Mouse (Mus musculus) thymus, postnatal 4 days (tissue): ENCODE results near the gene Nebl.
A peak's percentile ranks its signal among the peaks of the same experiment; 100 is the strongest.

Source experiments
- DNase-seq: peaks from one replicate; pipeline ENCODE4 v3.0.0; 2021

Nebl gene

DNA sequence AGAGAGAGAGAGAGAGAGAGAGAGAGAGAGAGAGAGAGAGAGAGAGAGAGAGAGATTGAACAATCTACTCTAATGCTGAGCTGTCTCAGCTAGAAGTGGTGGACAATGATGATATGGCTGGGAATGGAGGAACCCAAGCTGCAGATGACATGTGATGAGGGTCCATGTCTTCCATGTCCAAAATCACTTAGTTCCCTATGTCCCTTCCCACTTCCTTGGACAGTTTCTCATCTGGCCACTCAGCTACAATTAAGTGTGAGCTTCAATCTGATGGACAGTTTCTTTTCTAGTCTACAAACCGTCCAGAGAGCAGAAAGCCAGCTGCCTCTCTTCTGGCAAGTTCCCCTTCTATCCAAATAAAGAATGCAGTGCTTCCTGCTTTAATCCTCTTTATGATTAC, 221.3 kb downstream of the Nebl start:
- DNase-seq = no peak

DNA sequence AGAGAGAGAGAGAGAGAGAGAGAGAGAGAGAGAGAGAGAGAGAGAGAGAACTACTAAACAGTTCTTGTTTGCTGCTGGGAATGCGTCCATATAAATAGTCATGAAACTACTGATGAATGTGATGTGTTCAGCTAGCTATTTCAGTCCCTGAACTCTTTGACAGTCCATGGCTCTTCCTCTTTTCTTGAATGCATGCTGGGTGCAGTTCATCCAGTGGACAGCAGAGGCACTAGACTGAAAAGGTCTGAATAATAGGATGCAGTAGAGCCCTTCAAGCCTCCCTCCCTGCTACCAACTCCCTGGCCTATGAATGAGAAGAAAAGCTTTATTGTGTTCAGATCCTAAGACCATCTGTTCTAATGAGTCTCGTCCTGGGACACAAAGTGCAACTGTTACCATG, 223.9 kb downstream of the Nebl start:
- peak; percentile 35 for DNase-seq

DNA sequence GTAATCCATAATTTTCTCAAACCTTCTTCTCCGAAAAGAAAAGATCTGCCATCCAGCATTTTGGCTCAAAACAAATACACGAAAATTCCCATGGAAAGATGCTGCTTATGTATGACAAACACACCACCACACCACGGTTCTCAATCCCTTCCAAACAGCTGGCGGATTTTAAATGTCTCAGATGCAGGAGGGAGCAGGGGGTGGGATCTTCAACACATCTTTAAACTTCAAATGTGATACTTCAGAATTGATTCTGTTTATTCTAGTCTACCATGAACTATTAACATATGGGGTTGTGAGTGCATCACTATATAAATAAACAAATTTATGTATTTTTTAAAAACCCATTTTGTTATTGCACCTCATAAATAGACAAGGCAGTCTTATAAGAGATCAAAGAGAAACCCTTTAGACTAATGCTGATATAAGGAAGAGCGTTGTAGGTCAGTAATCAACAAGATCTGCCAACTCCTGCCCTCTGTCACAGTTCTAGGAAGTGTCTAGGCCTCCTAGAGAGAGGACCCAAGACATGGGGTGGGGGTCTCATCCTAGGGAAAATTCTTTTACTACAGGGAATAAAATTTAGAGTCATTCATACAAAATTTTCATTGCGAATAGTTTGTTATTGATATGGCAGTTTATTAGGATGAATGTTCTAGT, 227.0 kb downstream of the Nebl start:
- DNase-seq = no peak

DNA sequence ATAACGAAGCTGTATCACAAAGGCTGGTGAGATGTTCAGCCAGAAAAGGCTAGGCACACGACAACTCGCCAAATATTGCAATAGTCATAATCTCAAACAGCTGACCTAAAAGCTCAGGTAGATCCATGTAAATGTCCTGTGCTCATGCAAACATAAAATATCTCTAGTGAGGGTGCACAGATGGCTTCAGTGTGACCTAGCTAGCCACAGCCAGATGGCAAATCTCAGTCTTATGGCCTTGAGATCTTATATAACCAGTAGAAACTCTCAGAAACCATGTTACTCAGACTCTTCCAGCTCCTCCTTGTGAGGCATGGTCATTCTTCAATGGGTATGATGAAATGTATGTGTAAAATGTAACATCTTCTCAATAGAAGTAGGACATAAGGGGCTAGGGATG, 230.2 kb downstream of the Nebl start:
- no peak for DNase-seq

DNA sequence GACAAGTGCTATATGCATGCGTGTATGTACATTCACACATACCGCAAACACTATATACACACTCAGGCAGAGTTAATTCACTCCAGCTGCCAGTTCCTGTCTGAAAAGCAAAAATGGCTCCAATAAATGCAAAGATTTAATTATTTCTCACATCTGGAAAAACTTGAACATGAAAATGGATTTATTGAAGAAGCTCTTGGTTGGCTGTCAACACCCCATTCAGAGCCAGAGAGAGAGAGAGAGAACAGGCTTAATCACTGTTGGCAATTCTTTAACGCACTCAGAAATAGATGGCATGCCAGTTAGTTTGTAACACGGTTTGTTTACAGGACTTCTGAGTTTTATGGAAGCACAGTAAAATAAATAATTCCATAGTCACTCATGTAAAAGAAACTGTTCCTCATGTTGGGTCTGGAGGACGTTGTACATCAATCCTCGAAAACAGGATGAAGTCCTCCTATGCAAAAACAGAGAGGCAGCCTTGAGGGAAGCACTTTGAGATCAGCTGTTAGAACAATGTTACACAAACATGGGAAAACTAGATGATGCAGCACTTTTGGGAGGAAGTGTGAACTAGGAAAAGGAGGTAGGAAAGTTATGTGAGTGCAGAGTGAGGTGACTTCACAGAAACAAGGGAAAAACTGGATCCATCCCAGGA, 265.6 kb downstream of the Nebl start:
- no peak for DNase-seq

DNA sequence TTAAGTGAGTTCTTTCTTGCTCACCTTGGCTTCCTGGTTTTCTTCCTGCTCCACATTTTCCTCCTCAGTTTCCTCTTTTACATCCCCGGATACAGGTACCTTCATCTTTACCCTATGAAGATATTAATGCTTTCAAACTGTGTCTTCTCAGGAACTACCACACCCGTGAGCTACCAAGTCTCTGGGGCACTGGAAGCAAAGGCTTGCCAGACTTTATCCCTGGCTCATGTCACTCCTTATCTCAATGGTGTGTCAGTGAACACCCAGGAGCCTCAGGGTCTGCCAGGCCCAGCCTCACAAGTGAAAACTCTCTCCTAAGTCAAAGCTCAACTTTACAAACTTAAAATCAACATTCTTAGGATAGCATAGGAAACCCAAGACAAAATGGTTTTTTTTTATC, 270.8 kb downstream of the Nebl start:
- no peak for DNase-seq

DNA sequence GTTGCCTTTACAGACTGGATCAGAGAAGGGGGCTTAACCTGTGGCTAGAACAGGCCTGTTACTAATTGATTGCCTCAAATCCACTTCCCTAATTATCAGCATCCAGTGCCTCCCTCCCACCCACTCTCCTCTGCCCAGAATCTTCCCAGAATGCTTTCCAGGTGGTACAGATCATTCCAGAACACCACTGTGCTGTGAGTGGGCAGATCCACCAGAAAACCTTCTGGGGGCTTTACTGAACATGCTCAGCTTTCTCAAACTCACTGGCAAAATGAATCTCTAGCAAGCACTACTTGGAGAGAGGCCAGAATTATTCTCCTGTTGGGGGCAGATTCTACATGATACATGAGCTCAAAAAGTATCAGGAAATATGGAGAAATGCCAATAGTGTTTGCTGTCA, 277.6 kb downstream of the Nebl start:
- DNase-seq = no peak

DNA sequence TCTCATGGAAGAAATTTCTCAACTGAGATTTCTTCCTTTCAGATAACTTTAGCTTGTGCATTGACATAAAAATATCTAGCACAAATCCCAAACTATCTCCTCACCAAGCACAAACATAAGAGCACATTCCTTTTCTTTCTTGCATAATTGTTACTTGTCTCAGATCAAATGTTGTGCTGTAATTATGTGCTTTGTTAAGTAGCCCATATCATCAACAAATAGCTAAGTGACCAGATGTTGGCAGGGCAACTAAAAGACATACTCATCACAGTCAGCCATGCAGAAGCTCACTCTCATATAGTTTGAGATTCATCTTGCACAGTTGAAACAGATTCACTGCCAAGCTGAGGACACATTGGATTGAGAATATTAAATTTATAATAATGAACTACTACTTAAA, 282.9 kb downstream of the Nebl start:
- no peak for DNase-seq

DNA sequence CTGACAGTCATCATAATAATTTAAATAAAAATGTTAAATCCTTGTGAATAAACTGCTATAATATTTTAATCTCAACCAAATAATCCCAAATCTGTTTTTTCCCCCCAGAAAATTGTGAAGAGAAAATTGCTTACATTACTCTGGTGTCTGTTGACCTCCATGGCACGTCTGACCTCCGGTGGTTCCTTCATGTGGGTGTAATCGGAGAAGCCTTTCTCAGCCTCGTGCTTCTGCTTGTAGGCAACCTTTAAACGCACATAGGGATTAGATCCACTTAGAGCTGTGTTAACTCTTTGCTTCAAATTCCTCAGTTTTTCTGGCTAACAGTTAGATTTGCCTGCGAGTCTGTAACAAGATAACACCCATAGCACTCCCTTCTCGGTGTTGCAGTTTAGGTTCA, 287.7 kb downstream of the Nebl start:
- DNase-seq = no peak

DNA sequence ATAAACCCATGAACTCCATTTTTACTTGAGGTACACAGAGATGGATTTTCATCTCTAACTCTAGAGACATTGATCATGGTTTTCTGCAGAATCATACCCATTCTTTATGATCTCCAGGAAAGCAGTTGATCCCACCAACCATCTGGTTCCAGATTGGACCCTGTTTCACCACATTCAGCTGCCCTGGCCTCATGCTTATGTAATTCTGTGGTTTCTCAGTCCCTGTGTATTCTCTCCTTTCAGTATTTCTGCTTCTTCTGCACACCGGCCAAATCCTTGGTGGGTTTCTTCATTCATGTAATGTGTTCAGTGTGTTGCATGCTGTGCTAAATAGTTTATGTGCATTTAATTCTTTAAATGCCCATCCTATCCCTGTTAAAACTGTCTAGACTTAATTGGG, 292.9 kb downstream of the Nebl start:
- DNase-seq = no peak

DNA sequence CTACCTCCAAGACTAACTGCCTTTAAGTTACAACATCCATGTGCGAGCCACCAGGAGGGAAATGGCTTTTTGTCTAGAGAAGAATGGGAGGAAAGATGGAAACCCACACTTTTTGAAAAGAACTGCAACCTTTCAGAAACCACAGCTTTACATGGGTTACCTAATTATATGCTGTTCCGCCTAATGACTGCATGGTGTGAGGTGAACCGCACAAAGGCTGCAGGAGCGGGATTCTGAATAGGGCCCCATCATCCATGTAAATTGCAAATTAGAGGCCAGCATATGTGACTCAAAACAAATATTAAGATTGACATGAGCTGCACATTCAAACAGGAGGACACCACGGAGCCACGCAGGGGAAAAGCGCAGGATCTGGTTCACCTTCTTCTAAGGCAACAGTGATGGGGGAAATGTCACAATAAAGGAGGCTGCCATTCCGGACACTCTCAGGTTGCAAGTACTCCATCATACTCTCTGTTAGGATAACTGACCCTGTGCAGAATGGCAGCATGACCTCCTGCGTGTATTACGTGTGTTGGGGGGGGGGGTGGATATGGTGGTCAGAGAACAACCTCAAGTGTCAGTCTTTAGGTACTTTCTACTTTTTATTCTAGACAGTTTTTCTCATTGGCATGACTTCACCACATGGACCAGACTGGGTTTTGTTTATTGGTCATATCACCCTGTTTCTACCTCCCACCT, 294.4 kb downstream of the Nebl start:
- no peak for DNase-seq

DNA sequence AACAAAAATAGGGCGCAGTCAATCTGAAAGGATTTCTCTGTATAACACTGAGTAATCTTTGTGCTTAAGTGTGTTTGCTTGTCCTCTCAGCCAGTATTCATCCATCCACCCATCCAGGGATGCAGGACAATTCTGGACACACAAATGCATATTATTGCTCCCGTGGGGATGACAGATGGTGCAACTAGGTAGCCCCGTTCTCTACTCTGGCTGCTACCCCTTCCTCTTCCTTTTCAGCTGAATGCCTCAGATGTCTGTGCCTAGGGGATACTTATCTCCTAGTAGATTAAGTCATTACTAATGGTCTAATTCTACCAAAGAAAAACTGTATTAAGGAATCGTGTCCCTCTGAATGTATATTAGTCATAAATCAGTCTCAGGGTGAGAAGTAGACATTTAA, 296.0 kb downstream of the Nebl start:
- DNase-seq = no peak

DNA sequence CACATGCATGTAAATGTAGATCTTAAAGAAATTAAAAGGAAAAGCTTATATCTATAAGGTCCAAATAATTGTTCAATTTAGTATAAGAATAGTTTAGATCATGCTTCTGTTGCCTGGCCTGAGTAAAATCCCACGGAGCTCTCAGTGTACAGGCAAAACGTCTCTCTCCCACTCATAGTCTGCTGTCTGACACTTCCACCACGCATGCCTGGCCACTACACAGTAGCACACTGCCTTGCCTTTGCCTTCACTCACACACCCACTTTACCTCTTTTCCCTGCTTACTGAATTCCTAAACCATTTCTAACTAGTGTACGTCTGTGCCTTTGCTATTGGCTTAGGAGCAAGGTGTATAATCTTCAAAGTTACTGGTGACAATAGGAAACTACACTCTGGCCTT, 302.2 kb downstream of the Nebl start:
- no peak for DNase-seq

DNA sequence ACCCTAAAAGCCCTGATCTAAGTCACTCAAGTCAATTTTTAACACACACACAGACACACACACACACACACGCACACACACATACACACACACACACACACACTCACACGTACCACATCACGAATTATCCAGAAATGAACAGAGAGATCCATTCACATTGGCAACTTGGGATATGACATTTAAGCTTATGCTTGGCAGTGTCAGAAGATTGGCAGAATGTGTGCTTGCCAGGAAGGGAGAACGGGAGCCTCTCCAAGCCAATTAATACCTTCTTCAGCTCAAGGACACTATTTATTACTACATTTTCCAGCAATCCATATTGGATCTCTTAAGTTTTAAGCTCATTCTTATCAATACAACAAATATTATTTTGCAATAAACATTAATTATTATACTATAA, 303.1 kb downstream of the Nebl start:
- no peak for DNase-seq

DNA sequence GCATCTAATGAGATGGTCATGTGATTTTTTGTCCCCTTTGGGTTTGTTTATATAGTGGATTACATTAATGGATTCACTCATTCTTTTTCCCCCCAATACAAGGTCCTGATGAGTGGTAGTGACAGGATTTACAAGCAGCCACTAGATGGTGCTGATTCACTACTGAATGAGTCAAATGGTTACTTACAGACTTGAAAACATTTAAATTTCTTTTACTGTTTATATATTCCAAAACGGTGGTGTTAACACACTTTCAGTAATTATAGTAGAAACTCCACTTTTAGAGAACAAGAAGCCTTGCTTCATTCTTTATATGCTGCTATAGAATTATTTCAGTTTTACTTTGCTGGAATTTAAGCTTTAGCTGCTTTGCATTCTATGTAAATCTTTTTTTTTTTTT, 308.3 kb downstream of the Nebl start:
- peak; percentile 35 for DNase-seq

DNA sequence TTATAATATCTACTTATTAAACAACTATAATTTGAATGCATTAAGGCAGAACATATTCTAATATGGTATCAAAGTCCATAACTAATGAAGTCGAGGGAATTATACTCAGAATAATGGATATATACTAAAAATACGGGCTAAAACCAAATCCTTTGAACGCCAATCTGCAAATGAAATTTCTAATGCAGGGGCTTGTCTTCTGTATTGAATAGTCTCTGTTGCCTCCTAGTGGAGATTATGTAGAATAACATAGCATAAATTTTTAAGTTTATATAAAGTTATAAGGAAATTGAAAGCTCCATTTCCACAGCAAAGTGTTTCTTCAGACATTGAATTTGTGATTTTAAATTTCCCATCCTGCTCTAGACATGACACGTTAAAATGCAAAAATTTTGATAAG, 315.9 kb downstream of the Nebl start:
- no peak for DNase-seq

DNA sequence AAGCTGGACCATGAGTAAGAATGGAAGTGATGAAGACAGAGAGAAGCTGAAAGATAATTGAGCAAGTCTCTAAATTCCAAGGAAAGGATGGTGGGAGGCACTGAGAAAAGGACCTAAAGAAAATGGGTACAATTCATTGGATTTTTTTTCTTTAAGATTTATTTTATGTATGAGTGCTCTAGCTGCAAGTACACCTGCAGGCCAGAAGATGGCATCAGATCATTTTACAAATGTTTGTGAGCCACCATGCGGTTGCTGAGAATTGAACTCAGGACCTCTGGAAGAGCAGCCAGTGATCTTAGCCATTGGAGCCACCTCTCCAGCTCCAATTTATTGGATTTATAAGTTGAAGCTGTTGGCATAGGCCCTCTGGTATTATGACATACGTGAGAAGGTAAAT, 316.9 kb downstream of the Nebl start:
- no peak for DNase-seq

DNA sequence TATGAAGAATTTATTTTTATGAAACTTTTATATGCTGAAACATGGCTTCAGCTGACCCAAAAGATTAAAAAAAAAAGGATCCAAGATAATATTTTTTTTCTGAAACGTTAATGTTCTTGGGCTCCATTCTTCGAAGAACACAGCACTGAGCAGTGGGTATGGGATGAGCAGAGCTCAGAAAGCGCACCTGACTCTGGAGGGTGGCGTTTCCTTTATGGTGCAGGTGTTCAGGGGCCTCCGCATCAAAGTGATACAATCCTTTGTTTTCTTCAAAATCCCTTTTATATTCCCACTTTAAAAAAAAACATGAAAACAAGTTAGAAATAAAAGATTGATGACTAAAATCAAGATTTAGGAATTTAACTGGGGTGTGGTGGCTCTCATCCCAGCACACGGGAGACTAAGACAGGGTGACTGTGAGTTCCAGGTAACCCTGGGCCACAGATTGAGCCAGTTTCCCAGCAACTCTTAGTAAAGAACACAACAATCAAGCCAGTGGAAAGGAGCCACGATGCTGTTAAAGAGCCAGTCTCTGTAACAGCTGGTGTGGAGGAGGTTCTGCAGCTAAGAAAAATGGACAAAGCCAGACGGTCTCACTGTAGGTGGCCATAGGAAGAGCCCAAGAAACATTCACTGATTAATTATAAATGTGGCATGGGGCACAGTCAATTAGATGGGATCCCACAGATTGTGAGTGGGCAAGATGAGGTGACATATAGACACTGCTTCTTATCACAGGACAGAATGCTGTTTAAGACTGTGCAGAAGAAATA, 317.6 kb downstream of the Nebl start:
- peak; percentile 38 for DNase-seq

DNA sequence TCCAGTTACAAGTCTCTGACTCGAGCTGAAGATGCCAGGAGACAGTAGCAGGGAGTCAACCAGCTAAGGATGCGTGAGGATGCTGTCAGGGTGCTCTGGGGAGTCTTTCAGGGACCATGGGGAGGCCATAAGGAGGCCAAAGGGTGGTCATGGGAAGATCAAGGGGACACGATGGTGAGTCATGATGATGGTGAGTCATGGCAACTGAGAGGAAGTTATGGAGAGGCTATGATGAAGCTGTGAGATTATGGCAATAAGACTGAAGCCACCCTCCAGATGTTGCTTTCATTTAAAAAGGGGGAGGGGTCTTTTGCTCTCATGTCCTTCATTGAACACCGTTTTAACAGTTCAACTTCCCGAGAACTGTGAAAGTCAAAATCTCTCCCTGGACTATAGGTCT, 322.0 kb downstream of the Nebl start:
- DNase-seq = no peak

DNA sequence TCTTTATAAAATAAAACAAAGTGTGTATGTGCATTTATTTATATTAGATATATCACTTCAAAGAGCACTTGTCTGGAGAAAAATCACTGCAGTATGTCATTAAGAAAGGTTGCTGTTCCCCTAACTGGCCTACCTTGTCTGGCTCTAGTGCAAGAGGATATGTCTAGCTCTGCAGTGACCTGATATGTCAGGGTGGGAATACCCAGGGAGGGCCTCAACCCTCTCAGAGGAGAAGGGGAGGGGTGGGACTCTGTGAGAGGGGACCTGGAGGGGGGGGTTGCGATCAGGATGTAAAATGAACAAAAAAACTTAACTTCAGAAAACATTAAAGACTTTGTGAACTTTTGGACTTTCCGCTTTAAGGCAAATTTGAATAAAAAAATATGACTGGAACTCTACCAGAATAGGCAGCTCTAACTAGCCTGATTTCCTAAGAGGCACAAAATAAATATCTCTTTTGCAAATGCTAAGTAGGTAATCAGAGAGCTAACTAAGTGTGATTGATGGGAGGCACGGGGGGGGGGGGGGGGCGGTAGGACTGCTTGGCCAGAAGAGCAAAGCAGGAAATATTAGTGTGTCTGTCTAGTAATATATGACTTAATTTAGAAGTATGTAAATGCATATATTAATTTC, 325.2 kb downstream of the Nebl start:
- DNase-seq = no peak

DNA sequence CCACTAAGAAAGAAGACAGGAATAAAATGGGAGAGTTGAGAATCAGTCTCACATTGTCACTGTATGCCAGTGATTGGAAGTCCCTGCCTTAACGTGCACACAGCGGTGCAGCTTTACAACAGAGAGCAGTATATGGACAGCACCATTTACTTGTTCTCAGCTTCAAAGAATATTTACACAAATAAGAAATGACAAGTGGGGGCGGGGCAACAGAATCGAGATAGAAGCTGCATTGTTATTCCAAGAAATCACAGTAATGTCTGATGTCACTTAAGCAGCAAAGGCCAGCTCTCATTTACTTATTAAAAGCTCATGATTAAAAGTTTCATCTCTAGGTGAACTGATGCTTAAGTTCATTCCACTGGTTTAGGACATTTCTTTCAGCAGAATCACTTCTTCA, 328.8 kb downstream of the Nebl start:
- no peak for DNase-seq

DNA sequence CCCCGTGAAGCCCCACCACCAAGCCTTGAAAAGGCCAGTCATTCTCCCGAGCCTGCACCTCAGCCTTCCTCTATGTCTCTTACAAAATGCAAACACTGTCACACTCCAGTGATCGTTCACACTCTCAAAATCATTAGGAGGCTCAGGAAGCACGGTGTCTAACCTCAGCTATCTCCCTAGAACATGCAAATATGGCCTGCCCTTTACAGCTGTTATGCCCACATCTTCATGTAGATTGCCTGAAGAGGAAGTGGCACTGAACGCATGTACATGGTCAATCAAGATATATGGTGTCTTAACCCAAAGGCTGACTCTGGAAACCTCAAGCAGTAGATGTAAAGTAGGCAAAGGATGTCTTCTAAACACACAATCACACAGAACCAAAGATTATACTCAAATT, 335.0 kb downstream of the Nebl start:
- no peak for DNase-seq

DNA sequence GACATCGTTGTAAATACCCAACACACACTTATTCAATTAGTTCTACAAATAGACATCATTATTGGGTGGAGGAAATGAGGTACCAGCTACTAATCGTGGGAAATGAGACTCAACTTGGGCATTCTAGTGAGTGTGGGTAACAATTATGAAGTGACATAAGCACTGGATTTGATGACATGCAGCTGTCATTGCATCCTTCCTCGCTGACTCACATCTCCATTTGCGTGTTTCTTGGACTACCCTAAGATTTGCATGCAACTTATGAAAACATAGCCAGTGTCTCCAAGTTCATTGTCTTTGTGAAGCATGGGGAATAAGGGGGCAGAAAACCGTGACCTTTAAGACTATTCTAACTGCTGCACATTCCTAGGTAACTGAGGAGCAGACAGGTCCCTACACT, 339.9 kb downstream of the Nebl start:
- DNase-seq = no peak
